Mouse (Mus musculus) embryonic facial prominence, embryonic 15.5 days (tissue): ENCODE data around the gene Fam227a. TPM values are rescaled to one million over a fixed set of nuclear protein-coding genes. Genes with fewer than 3 reads are reported as not detected.
A peak's percentile ranks its signal among the peaks of the same experiment; 100 is the strongest.

Experiments used
- ATAC-seq: fragments of 200-750 bp; cut with Nextera tagmentation; 2 replicates; pipeline ENCODE4 v1.8.0; 2017; ENCODE audit warnings: low read depth, moderate TSS enrichment; ENCODE audit not compliant: insufficient number of reproducible peaks, low FRiP score, low TSS enrichment
- H3K27ac ChIP-seq: fragments of 300-500 bp; sonication (generic); replicated peaks from 2 replicates; pipeline ENCODE4 v1.5.1; 2015; ENCODE audit warnings: mild to moderate bottlenecking, inconsistent platforms
- H3K27me3 ChIP-seq: fragments of 300-500 bp; sonication (generic); 2 replicates; pipeline ENCODE4 v1.6.1; 2015; ENCODE audit warnings: inconsistent platforms
- H3K36me3 ChIP-seq: fragments of 300-500 bp; sonication (generic); 2 replicates; pipeline ENCODE4 v1.6.1; 2015; ENCODE audit warnings: mild to moderate bottlenecking, inconsistent platforms
- H3K4me1 ChIP-seq: fragments of 300-500 bp; sonication (generic); 2 replicates; pipeline ENCODE4 v1.6.1; 2015; ENCODE audit warnings: inconsistent platforms
- H3K4me2 ChIP-seq: fragments of 300-500 bp; sonication (generic); replicated peaks from 2 replicates; pipeline ENCODE4 v1.6.1; 2015; ENCODE audit warnings: mild to moderate bottlenecking, inconsistent platforms
- H3K4me3 ChIP-seq: fragments of 300-500 bp; sonication (generic); replicated peaks from 2 replicates; pipeline ENCODE4 v1.5.1; 2015; ENCODE audit warnings: mild to moderate bottlenecking, inconsistent platforms
- H3K9ac ChIP-seq: fragments of 300-500 bp; sonication (generic); 2 replicates; pipeline ENCODE4 v1.6.1; 2015; ENCODE audit warnings: inconsistent platforms
- H3K9me3 ChIP-seq: fragments of 300-500 bp; sonication (generic); replicated peaks from 2 replicates; pipeline ENCODE4 v1.6.1; 2016; ENCODE audit warnings: inconsistent platforms
- WGBS: fragments of 180-500 bp; shearing (Covaris S2); methylation state at CpG from one replicate; pipeline ENCODE4 v1.1.7; 2015; 5-methylcytosine and 5-hydroxymethylcytosine counted together
- polyA plus RNA-seq: library from polyadenylated mRNA; unstranded; fragments of >200 nt; fragmentation: Nextera tagmentation; extraction: Ambion mirVana; gene quantifications from 2 replicates; pipeline ENCODE4 v1.2.1, GENCODE M21; 2015

The Fam227a gene
- polyA plus RNA-seq, 1 experiment from 2014 or later, result 1.9 TPM

GRCm38 (mm10) chr15:79690426-79691022, 31.8 kb upstream of the Fam227a start, which contains the start of gene Gtpbp1:
Gtpbp1 (plus strand) TSS chr15:79690845.
- peak; percentile 97 for ATAC-seq
- peaks cover 10% of the 10 kb centered on the region for H3K36me3 ChIP-seq
- H3K9me3 ChIP-seq, result no peaks in the 10 kb centered on the region
- peak within 1 kb of the TSS; percentile 88 for H3K27ac ChIP-seq
- H3K27me3 ChIP-seq, result no peaks in the 10 kb centered on the region
- H3K4me2 ChIP-seq, result peak within 1 kb of the TSS; percentile 72
- WGBS, result under 1% methylated on average over 45 of the region's 45 CpGs
- peaks cover 37% of the 10 kb centered on the region for H3K4me1 ChIP-seq
- peak within 1 kb of the TSS; percentile 85 for H3K9ac ChIP-seq
- peak within 1 kb of the TSS; percentile 89 for H3K4me3 ChIP-seq

GRCm38 (mm10) chr15:79689662-79690425, 31.1 kb upstream of the Fam227a start:
- Histone ChIP-seq H3K4me1 (peaks cover 44% of the 10 kb centered on the region), H3K36me3 (peaks cover 6% of the 10 kb centered on the region; the same call in 1 of the 2 replicates), H3K4me3 (peak overlapping the region; percentile 89), H3K9ac (no peak overlapping the region), H3K27ac (peak overlapping the region; percentile 66; the same call in 1 of the 2 replicates), H3K4me2 (peak overlapping the region; percentile 72), H3K9me3 (no peaks in the 10 kb centered on the region), H3K27me3 (no peaks in the 10 kb centered on the region)
- ATAC-seq, result no peak
- WGBS, result 11% methylated on average over 24 of the region's 24 CpGs

GRCm38 (mm10) chr15:79688268-79688956, 29.7 kb upstream of the Fam227a start:
- Histone ChIP-seq H3K4me3 (peak overlapping the region; percentile 94), H3K36me3 (0 out of 2 replicates have a peak, but pooled peaks cover 3% of the 10 kb centered on the region), H3K9ac (peak overlapping the region; percentile 96), H3K27me3 (no peaks in the 10 kb centered on the region), H3K4me1 (peaks cover 58% of the 10 kb centered on the region), H3K9me3 (no peaks in the 10 kb centered on the region), H3K4me2 (peak overlapping the region; percentile 73), H3K27ac (peak overlapping the region; percentile 97)
- ATAC-seq, result no peak
- WGBS, result 2% methylated on average over 8 of the region's 8 CpGs

GRCm38 (mm10) chr15:79687646-79688267, 29.0 kb upstream of the Fam227a start, which contains the start of gene Josd1:
Josd1 (minus strand) TSS chr15:79687919.
- WGBS, result 0% methylated on average over 63 of the region's 72 CpGs
- Histone ChIP-seq H3K4me1 (peaks cover 62% of the 10 kb centered on the region), H3K27me3 (no peaks in the 10 kb centered on the region), H3K4me3 (peak within 1 kb of the TSS; percentile 94), H3K9ac (peak within 1 kb of the TSS; percentile 96), H3K36me3 (0 out of 2 replicates have a peak, but pooled peaks cover 5% of the 10 kb centered on the region), H3K9me3 (no peaks in the 10 kb centered on the region), H3K4me2 (peak within 1 kb of the TSS; percentile 73), H3K27ac (peak within 1 kb of the TSS; percentile 97)
- peak; percentile 71 for ATAC-seq

GRCm38 (mm10) chr15:79687175-79687574, 28.4 kb upstream of the Fam227a start:
- peaks cover 62% of the 10 kb centered on the region for H3K4me1 ChIP-seq
- H3K9ac ChIP-seq, result peak overlapping the region; percentile 96
- H3K27ac ChIP-seq, result peak overlapping the region; percentile 97
- H3K36me3 ChIP-seq, result 0 out of 2 replicates have a peak, but pooled peaks cover 7% of the 10 kb centered on the region
- no peaks in the 10 kb centered on the region for H3K9me3 ChIP-seq
- peak overlapping the region; percentile 73 for H3K4me2 ChIP-seq
- no peaks in the 10 kb centered on the region for H3K27me3 ChIP-seq
- H3K4me3 ChIP-seq, result peak overlapping the region; percentile 94
- under 1% methylated on average over 33 of the region's 33 CpGs for whole genome bisulfite sequencing
- no peak for ATAC-seq

GRCm38 (mm10) chr15:79686046-79686869, 27.5 kb upstream of the Fam227a start:
- Histone ChIP-seq H3K4me3 (peak overlapping the region; percentile 94), H3K9ac (peak overlapping the region; percentile 47), H3K36me3 (0 out of 2 replicates have a peak, but pooled peaks cover 7% of the 10 kb centered on the region), H3K27ac (no peak overlapping the region), H3K27me3 (no peaks in the 10 kb centered on the region), H3K4me2 (peak overlapping the region; percentile 73), H3K4me1 (peaks cover 54% of the 10 kb centered on the region), H3K9me3 (no peaks in the 10 kb centered on the region)
- 14% methylated on average over 15 of the region's 15 CpGs for WGBS
- no peak for ATAC-seq

GRCm38 (mm10) chr15:79685141-79685641, 26.4 kb upstream of the Fam227a start:
- Histone ChIP-seq H3K27ac (no peak overlapping the region), H3K9me3 (no peaks in the 10 kb centered on the region), H3K36me3 (0 out of 2 replicates have a peak, but pooled peaks cover 7% of the 10 kb centered on the region), H3K4me1 (peaks cover 59% of the 10 kb centered on the region), H3K4me3 (peak overlapping the region; percentile 94), H3K27me3 (no peaks in the 10 kb centered on the region), H3K4me2 (peak overlapping the region; percentile 73), H3K9ac (0 out of 2 replicates have a peak overlapping the region, but pooled peaks have one; percentile 47)
- ATAC-seq, result no peak
- 26% methylated on average over 6 of the region's 6 CpGs for WGBS

- Histone ChIP-seq H3K9me3 (no peaks in the 10 kb centered on the region), H3K4me3 (peak overlapping the region; percentile 94), H3K9ac (0 out of 2 replicates have a peak overlapping the region, but pooled peaks have one; percentile 47), H3K4me1 (peaks cover 54% of the 10 kb centered on the region), H3K27ac (no peak overlapping the region), H3K27me3 (no peaks in the 10 kb centered on the region), H3K4me2 (peak overlapping the region; percentile 73), H3K36me3 (0 out of 2 replicates have a peak, but pooled peaks cover 7% of the 10 kb centered on the region)
- 71% methylated on average over 6 of the region's 6 CpGs for WGBS
- no peak for ATAC-seq
Observed at GRCm38 (mm10) chr15:79684616-79685015, 25.9 kb upstream of the Fam227a start.

- 61% methylated on average over 19 of the region's 19 CpGs for WGBS
- peaks cover 53% of the 10 kb centered on the region for H3K4me1 ChIP-seq
- no peak overlapping the region for H3K27ac ChIP-seq
- H3K27me3 ChIP-seq, result no peaks in the 10 kb centered on the region
- peak overlapping the region; percentile 73 for H3K4me2 ChIP-seq
- 0 out of 2 replicates have a peak, but pooled peaks cover 10% of the 10 kb centered on the region for H3K36me3 ChIP-seq
- H3K9ac ChIP-seq, result 0 out of 2 replicates have a peak overlapping the region, but pooled peaks have one; percentile 4
- no peaks in the 10 kb centered on the region for H3K9me3 ChIP-seq
- no peak for ATAC-seq
- peak overlapping the region; percentile 94 for H3K4me3 ChIP-seq
Observed at GRCm38 (mm10) chr15:79683707-79684465, 25.1 kb upstream of the Fam227a start.
